Mouse (Mus musculus) layer of hippocampus, adult 2 months (tissue): ENCODE measurements at regions not wholly inside any gene's neighbourhood (a gene's known extent, or its start where the extent isn't known, plus 50 kb on each side); places are given as distances from the start of the nearest gene placed in this dataset.

Source experiments
- DNase-seq, 2 experiments: peaks; one replicate each; pipeline ENCODE4 v3.0.0; 2022; ENCODE audit warnings: low spot score in 2 of 2
- H3K27ac ChIP-seq: fragments of 200-600 bp; 2 replicates; pipeline ENCODE4 v1.8.1; 2022
- H3K4me3 ChIP-seq: fragments of 200-600 bp; 2 replicates; pipeline ENCODE4 v1.8.1; 2022; ENCODE audit warnings: mild to moderate bottlenecking
- CTCF ChIP-seq: fragments of 200-600 bp; conservative IDR thresholded peaks from 2 replicates; pipeline ENCODE4 v1.8.1; 2022; ENCODE audit warnings: antibody characterized with exemption, mild to moderate bottlenecking, moderate library complexity

DNA sequence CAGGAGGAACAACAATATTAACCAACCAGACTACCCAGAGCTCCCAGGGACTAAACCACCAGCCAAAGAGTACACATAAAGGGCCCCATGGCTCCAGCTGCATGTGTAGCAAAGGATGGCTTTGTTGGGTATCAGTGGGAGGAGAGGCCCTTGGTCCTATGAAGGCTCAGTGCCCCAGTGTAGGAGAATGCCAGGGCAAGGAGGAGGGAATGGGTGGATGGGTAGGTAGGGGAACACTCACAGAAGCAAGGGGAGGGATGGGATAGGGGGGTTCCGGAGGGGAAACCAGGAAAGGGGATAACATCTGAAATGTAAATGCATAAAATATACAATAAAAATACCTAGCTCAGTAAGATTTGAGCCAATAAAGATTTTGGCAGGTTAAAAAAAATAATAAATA, 86.4 kb upstream of the Gm34302 start:
- Histone ChIP-seq H3K27ac (no peak overlapping the region), H3K4me3 (no peak overlapping the region)
- no peak for DNase-seq
- no peak for TF ChIP-seq CTCF

DNA sequence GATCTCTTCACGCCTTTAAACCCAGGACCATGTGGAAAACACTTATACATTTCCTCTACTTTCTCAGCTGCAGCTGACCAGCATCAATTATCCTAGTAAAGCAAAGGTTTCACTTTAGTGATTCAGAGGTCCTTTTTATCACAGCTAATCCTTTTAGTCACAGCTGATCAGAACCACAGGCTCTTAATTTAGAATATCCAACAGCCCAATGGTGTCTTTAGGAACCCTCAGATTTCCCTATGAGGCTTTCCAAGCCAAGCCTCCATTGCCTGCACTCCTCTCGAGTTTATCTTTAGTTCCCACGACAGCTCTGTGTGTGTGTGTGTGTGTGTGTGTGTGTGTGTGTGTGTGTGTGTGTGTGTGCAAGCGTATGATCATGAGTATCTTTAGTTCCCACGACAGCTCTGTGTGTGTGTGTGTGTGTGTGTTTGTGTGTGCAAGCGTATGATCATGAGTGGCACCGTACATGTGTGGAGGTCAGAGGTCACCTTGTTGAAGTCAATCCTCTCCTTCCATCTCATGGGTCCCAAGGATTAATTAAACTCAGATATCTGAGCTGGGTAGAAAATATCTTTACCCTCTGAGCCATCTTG, 85.4 kb upstream of the Gm34302 start:
- no peak for DNase-seq
- Histone ChIP-seq H3K27ac (no peak overlapping the region), H3K4me3 (no peak overlapping the region)
- no peak for TF ChIP-seq CTCF

DNA sequence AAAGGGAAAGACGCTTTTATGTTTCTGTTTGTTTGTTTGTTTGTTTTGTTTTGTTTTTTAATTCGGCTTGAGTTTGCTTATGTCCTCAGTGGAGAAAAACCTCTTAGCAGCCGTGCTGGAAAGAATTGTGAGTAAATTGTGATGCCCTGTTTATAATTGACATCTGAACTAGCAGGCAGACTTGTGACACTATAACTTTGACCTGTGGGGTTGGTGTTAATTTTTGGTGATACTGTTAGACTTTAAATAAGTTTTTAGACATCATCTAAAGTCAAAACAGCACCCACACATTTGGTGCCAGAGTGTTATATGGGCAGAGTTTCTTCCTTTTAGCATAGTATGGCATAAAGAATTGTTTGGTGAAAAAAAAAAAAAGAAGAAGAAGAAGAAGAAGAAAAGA, 84.0 kb upstream of the Gm34302 start:
- DNase-seq, result no peak
- Histone ChIP-seq H3K4me3 (no peak overlapping the region), H3K27ac (no peak overlapping the region)
- TF ChIP-seq CTCF, result no peak

DNA sequence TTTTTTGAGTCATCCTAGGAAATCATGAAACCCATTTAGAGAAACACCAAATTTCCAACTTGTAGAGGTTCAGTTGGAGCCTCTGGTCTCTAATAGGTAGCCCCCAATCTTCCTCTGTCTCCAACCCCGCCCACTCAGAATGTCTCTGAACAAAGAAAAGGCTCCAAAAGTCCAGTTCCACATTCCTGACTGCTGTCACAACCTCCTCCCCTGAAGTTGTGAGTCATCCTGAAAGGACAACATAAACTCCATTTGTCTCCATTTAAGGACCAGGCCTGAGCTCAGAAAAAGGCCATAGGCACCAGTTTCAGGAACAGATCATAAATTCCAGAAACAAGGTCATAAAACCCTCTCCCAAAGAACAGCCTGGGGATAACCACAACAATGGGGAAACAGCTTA, 79.4 kb upstream of the Gm34302 start:
- Histone ChIP-seq H3K4me3 (no peak overlapping the region), H3K27ac (no peak overlapping the region)
- DNase-seq, result no peak
- TF ChIP-seq CTCF, result no peak

DNA sequence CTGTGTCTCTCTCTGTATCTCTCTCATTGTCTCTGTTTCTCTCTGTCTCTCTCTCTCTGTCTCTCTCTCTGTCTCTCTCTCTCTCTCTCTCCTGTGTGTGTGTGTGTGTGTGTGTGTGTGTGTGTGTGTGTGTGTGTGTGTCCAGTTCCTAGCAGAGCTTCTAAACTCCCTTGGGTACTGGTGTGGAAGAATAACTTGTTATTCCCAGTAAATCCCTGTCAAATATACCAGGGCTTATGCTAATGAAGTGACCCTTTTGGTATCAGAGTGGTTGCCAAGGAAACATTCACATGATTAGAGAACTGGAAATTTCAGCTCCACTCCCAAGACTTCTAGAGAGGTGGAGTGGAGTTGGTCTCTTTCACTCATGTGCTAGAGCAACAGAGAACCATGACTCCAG, 78.9 kb upstream of the Gm34302 start:
- TF ChIP-seq CTCF, result no peak
- no peak for DNase-seq
- H3K4me3 ChIP-seq, result no peak overlapping the region
- H3K27ac ChIP-seq, result no peak overlapping the region

DNA sequence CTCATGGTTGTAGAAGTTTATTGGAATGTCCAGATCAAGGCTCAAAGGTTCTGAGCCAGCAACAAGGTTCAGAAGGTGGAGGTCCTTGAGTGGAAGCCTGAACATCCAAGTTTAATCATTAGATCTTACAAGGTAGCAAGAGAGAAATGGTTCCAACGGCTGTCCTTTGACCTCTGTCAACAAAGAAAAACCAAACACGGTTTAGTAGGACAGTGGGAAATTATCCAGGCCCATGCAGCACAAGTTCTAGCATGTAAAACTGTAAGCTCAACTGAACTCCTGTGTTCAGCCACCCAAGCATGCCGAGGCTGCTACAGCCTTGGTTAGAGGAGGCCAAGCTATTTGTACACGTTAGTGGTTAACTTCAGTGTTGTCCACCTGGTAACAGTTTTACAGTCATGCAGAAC, 77.1 kb upstream of the Gm34302 start:
- no peak for TF ChIP-seq CTCF
- Histone ChIP-seq H3K4me3 (no peak overlapping the region), H3K27ac (no peak overlapping the region)
- no peak for DNase-seq

DNA sequence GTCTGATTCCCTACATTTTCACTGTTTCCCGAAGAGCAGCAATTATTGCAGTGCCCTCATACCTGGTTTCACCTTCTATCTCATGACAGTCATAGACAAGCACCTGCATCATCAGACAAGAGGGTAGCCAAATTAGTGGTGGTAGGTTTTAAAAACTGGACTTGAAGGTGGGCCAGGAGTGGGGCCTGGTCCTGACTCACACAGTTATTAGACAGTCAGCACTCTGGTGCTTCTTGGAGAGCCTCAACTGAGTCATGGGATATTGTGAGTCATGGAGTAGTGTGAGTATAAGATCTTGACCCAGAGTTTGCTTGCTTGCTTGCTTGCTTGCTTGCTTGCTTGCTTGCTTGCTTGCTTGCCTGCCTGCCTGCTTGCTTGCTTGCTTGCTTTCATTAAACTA, 73.1 kb upstream of the Gm34302 start:
- DNase-seq, result no peak
- Histone ChIP-seq H3K27ac (no peak overlapping the region), H3K4me3 (no peak overlapping the region)
- TF ChIP-seq CTCF, result no peak

DNA sequence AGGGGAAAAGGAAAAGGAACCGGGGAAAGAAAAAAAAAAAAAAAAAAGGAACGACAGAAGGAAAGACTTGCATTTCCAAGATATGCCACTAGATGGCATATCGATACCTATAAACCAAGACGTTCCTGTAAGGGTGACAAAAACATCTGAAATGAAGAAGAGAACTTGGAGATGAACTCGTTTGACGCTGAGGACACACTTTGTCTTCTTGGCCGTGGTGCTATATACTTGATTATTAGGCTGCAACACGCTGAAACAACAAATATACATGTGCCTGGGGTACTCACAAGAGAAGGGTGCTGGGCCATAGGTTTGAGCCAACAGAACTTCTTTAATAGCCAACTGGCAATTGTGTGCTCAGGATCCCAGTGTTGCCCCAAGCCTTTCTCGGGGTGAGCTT, 71.2 kb upstream of the Gm34302 start:
- peak; percentile 90 for TF ChIP-seq CTCF
- DNase-seq, result peak; percentile 12 to 55
- Histone ChIP-seq H3K27ac (no peak overlapping the region), H3K4me3 (no peak overlapping the region)

DNA sequence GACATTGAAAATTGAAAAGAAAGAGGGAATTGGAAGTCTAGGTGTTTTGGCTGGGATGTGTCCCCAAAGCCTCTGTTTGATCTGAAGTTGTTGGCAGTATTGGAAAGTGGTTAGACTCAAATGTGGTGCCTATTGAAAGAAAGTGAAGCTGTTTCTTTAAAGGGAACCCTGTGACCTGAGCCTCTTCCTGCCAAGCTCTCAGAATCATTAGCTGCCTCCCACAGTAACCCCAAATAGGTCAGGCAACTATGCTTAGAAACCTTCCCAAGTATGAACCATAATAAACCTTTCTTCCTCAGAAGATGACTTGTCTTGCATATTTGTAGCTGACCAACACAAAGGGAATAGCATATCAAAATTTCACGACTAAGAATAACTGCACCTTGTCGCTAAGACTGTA, 69.7 kb upstream of the Gm34302 start:
- no peak for TF ChIP-seq CTCF
- Histone ChIP-seq H3K27ac (no peak overlapping the region), H3K4me3 (no peak overlapping the region)
- DNase-seq, result no peak

DNA sequence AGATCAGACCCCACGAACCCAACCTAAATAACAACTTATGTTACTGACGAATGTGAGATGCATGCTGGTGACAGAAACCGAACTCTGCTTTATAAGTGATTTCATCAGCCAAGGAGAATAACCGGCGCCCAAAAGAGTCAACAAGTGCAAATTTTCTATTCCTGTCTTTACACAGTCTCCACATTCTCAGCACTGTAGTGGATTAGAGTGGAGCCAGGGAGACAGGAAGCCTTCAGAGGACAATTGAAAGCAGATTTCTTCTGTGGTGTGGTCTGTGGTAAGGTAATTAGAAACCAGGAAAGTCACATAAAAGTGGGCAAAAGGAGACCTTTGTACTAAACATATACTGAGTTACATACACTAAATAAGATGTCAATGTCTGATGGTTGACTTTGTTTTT, 68.0 kb upstream of the Gm34302 start:
- Histone ChIP-seq H3K4me3 (no peak overlapping the region), H3K27ac (no peak overlapping the region)
- TF ChIP-seq CTCF, result no peak
- no peak for DNase-seq

DNA sequence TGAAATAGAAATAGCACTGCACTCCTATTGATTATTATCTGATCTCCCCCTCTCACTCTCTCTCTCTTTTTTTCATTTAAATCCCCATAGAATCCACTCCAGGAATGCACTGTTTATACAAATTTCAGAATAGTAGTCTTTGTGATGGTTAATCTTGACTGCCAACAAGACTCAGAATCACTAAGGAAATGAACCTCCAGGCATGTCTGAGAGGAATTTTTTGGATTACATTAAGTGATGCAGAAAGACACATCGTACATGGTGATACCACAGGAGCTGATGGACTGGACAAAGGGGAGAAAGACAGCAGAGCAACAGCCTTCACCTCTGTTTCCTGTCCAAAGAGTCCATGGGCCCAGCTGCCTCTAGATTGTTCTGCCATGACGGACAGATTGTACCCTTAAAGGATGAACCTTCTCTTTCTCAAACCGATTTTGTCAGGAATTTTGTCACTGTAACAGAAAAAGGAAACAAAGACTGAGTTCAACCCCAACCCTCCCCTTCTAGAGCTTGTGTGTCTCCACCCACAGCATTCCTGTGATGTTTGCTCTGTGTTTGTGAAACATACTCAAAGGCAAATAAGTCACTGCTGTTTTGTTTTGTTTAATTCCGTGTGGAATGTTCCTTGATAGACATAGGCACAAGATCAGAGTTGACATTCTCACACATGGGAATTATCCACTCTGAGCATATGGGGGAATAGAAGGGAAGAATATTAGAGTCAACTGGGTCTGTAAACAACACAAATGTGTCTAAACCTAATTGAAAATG, 59.1 kb upstream of the Gm34302 start:
- Histone ChIP-seq H3K27ac (no peak overlapping the region), H3K4me3 (no peak overlapping the region)
- DNase-seq, result no peak
- no peak for TF ChIP-seq CTCF

DNA sequence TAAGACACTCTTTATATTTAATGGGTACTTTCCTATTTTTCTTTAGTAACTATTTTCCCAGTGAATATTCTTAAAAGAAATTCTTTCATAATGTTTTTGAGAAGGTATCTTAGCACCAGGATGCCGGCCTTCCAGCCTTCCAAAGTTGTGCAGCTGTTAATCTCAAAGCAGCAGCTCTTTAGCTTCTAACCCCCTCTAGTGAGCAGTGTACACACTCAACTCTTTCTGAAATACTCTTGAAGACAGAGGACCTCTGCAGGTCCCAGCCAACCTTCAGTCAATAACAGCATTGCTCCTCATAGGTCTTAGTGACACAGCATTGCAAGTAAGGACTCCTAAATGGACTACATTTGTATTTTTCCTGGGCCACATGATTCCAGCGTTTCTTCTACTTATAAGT, 55.2 kb upstream of the Gm34302 start:
- H3K27ac ChIP-seq, result no peak overlapping the region
- no peak overlapping the region for H3K4me3 ChIP-seq
- TF ChIP-seq CTCF, result peak; percentile 45
- DNase-seq, result no peak

DNA sequence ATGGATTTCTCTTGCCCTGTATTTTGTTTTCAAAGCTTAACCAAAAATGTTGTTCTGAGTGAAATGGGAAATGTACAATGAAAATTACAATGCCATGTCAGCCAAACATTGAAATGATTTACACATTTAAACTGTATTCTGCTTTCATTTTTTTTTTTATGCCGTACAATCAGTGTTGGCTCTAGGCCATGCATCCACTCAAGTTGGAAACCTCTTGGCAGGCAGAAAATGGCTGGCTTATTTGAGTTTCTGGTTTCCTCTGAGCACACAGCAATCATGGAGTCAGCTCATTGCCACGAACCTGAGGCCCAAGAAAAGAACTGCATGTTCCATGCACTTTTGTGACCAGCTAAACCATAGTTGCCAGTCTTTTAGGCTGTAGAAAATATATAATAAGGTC, 50.5 kb upstream of the Gm34302 start:
- Histone ChIP-seq H3K27ac (no peak overlapping the region), H3K4me3 (no peak overlapping the region)
- no peak for DNase-seq
- no peak for TF ChIP-seq CTCF
